Mouse (Mus musculus) neural tube, embryonic 11.5 days (tissue): ENCODE results near the gene Cacna1c. TPM values are rescaled to one million over a fixed set of nuclear protein-coding genes. Genes with fewer than 3 reads are reported as not detected.
"Not testable (repeated sequence)": the region's sequence is repeated elsewhere in the genome, so short reads cannot be mapped to it uniquely, and the experiment has no call there.

Source experiments
- ATAC-seq: fragments of 200-750 bp; cut with Nextera tagmentation; 2 replicates; pipeline ENCODE4 v1.8.0; 2017; ENCODE audit warnings: moderate number of reproducible peaks, mild to moderate bottlenecking, moderate TSS enrichment, moderate library complexity; ENCODE audit not compliant: insufficient read depth, low FRiP score, low TSS enrichment
- DNase-seq: peaks from one replicate; pipeline ENCODE4 v3.0.0-alpha.2; 2015; ENCODE audit warnings: low spot score
- H3K27ac ChIP-seq: fragments of 300-500 bp; sonication (generic); 2 replicates; pipeline ENCODE4 v1.5.1; 2014; ENCODE audit warnings: low read depth, mild to moderate bottlenecking, low read length
- H3K27me3 ChIP-seq: fragments of 300-500 bp; sonication (generic); 2 replicates; pipeline ENCODE4 v1.6.1; 2014; ENCODE audit warnings: mild to moderate bottlenecking, low read length, mixed read lengths; ENCODE audit not compliant: control insufficient read depth, insufficient read depth
- H3K36me3 ChIP-seq: fragments of 300-500 bp; sonication (generic); 2 replicates; pipeline ENCODE4 v1.6.1; 2014; ENCODE audit warnings: mild to moderate bottlenecking, low read length, moderate library complexity, mixed read lengths; ENCODE audit not compliant: control insufficient read depth, insufficient read depth
- H3K4me1 ChIP-seq: fragments of 300-500 bp; sonication (generic); 2 replicates; pipeline ENCODE4 v1.6.1; 2014; ENCODE audit warnings: low read length, mixed read lengths; ENCODE audit not compliant: control insufficient read depth, insufficient read depth
- H3K4me2 ChIP-seq: fragments of 300-500 bp; sonication (generic); 2 replicates; pipeline ENCODE4 v1.6.1; 2014; ENCODE audit warnings: low read depth, mild to moderate bottlenecking, moderate library complexity
- H3K4me3 ChIP-seq: fragments of 300-500 bp; sonication (generic); 2 replicates; pipeline ENCODE4 v1.5.1; 2014; ENCODE audit warnings: low read depth, low read length
- H3K9ac ChIP-seq: fragments of 300-500 bp; sonication (generic); 2 replicates; pipeline ENCODE4 v1.6.1; 2014; ENCODE audit warnings: mild to moderate bottlenecking, low read length
- H3K9me3 ChIP-seq: fragments of 300-500 bp; sonication (generic); 2 replicates; pipeline ENCODE4 v1.6.1; 2016; ENCODE audit warnings: low read length; ENCODE audit not compliant: control insufficient read depth
- WGBS: fragments of 180-500 bp; shearing (Covaris S2); extraction: QIAGEN DNeasy Blood & Tissue Kit; methylation state at CpG from one replicate; pipeline ENCODE4 v1.1.7; 2014; 5-methylcytosine and 5-hydroxymethylcytosine counted together
- polyA plus RNA-seq: library from polyadenylated mRNA; unstranded; fragments of >200 nt; fragmentation: Nextera tagmentation; extraction: Ambion mirVana; gene quantifications from 2 replicates; pipeline ENCODE4 v1.2.1, GENCODE M21; 2014

The Cacna1c gene
- polyA plus RNA-seq, 1 experiment from 2014 or later, result 3.3 TPM

GRCm38 (mm10) chr6:118593377-118594061 lies 602.7 kb downstream of the Cacna1c start:
- ATAC-seq (peak; percentile 76), DNase-seq (peak; percentile 54)
- H3K27me3 ChIP-seq, result peaks cover 7% of the 10 kb centered on the region; the same call in 1 of the 2 replicates
- H3K9me3 ChIP-seq, result no peaks in the 10 kb centered on the region
- no peak overlapping the region for H3K27ac ChIP-seq
- H3K4me3 ChIP-seq, result peak overlapping the region; percentile 38
- peak overlapping the region; percentile 87 for H3K4me2 ChIP-seq
- no peaks in the 10 kb centered on the region for H3K36me3 ChIP-seq
- WGBS, result under 1% methylated on average over 34 of the region's 34 CpGs
- H3K9ac ChIP-seq, result peak overlapping the region; percentile 51
- peaks cover 4% of the 10 kb centered on the region; the same call in 1 of the 2 replicates for H3K4me1 ChIP-seq

GRCm38 (mm10) chr6:118592662-118593376 lies 603.4 kb downstream of the Cacna1c start:
- Histone ChIP-seq H3K27me3 (peaks cover 7% of the 10 kb centered on the region; the same call in 1 of the 2 replicates), H3K36me3 (no peaks in the 10 kb centered on the region), H3K4me1 (peaks cover 4% of the 10 kb centered on the region; the same call in 1 of the 2 replicates), H3K27ac (no peak overlapping the region), H3K4me2 (peak overlapping the region; percentile 87), H3K9ac (peak overlapping the region; percentile 51), H3K4me3 (peak overlapping the region; percentile 38), H3K9me3 (no peaks in the 10 kb centered on the region)
- WGBS, result 22% methylated on average over 21 of the region's 21 CpGs
- DNase-seq, result no peak
- ATAC-seq, result 0 out of 2 replicates have a peak, but pooled peaks have one; percentile 38

GRCm38 (mm10) chr6:118578741-118579140 lies 617.5 kb downstream of the Cacna1c start:
- H3K4me2 ChIP-seq, H3K27ac ChIP-seq, DNase-seq, H3K27me3 ChIP-seq, H3K9me3 ChIP-seq, H3K9ac ChIP-seq, ATAC-seq, H3K4me3 ChIP-seq, H3K36me3 ChIP-seq, H3K4me1 ChIP-seq: not testable (repeated sequence)
- WGBS, result 81% methylated on average over 4 of the region's 4 CpGs

DNA sequence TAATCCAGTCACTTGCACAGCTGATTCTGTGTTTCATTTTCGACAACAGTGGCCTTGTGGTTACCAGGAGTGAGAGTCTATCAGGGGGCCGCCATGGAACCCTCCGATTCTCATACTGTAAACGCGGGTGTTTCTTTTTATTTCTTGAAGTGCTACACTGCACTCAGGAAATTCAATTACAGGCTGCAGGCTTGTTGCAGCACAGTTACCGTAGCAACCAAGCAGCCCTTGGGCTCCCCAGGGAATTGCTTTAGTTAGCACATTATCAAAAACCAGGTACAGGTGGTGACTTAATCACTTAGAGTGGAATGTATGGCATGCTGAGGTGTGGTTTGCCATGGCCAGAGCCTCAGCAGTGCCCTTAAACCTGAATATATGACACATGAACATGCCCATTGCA lies 621.9 kb downstream of the Cacna1c start:
- Histone ChIP-seq H3K9me3 (no peaks in the 10 kb centered on the region), H3K4me2 (no peak overlapping the region), H3K36me3 (no peaks in the 10 kb centered on the region), H3K27me3 (no peaks in the 10 kb centered on the region), H3K4me1 (no peaks in the 10 kb centered on the region), H3K4me3 (no peak overlapping the region), H3K9ac (no peak overlapping the region), H3K27ac (no peak overlapping the region)
- DNase-seq, result no peak
- no peak for ATAC-seq
- 91% methylated on average over 6 of the region's 6 CpGs for WGBS

DNA sequence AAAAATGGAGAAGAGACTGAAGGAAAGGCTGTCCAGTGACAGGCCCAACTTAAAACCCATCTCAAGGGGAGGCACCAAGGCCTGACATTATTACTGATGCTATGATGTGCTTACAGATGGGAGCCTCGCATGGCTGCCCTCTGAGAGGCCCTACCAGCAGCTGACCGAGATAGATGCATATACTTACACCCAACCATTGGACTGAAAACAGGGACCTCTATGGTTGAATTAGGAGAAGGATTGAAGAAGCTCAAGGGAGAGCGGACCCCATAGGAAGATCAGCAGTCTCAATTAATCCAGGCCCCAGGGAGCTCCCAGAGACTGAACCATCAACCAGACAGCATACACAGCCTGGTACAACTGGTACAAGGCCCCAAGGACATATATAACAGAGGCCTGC lies 628.4 kb downstream of the Cacna1c start:
- Histone ChIP-seq H3K4me2 (no peak overlapping the region), H3K9me3 (no peaks in the 10 kb centered on the region), H3K36me3 (no peaks in the 10 kb centered on the region), H3K27me3 (no peaks in the 10 kb centered on the region), H3K9ac (no peak overlapping the region), H3K27ac (no peak overlapping the region), H3K4me1 (no peaks in the 10 kb centered on the region; the same call in 1 of the 2 replicates), H3K4me3 (no peak overlapping the region)
- DNase-seq (no peak), ATAC-seq (no peak)
- 91% methylated on average over 3 of the region's 3 CpGs for WGBS

DNA sequence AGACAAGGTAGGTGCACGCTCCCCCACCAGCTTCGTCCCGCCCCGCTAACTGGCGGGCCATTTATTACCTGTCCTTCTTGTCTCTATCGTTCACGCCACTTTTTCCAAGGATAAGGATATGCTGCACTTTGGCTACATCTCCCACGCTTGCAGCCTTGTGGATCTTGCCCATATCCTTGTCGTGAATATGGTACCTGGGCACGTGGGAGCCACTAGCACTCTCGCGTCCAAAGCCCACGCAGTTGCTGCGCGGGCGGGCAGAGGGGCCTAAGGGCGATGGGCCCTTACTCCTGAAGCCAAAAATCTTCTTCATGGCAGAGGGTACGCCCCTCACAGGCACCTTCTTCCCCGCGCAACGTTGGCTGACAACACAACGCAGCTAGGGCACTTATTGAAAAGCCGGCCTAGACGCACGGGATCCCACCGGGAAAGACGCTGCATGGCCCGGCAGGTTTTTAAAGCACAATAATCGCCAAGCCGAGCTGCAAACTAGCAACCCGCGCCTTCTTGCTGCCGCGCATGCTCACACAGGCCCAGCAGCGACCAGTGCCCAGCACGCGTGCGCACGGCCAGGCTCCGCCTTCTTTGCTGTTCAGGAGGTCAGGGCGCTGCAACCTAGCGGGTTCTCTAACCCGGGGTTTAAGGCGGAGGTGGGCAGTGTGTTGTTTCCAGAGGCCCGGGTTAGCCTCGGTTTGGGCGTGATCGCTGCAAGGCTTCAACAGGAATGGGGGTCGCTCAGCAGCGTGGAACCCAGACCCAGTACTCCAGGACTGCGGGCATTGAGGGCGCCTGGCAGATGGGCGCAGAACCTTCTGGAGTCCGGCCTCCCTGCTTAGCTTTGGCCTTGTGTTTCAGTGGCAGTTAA lies 634.2 kb downstream of the Cacna1c start, which contains the start of gene Ankrd26:
Gene Ankrd26, minus strand, starts transcription at position 482 of the 865 bp plus-strand sequence.
- Histone ChIP-seq H3K36me3 (no peaks in the 10 kb centered on the region), H3K27me3 (no peaks in the 10 kb centered on the region), H3K27ac (peak within 1 kb of the TSS; percentile 53; the same call in 1 of the 2 replicates), H3K4me1 (peaks cover 2% of the 10 kb centered on the region; the same call in 1 of the 2 replicates), H3K9me3 (no peaks in the 10 kb centered on the region), H3K4me3 (peak within 1 kb of the TSS; percentile 78), H3K4me2 (peak within 1 kb of the TSS; percentile 95), H3K9ac (peak within 1 kb of the TSS; percentile 84)
- WGBS, result 6% methylated on average over 54 of the region's 54 CpGs
- ATAC-seq, result peak; percentile 95
- peak; percentile 92 for DNase-seq

- 84% methylated on average over 8 of the region's 8 CpGs for WGBS
- Histone ChIP-seq H3K36me3 (no peaks in the 10 kb centered on the region; the same call in 1 of the 2 replicates), H3K4me2 (peak overlapping the region; percentile 95), H3K9ac (peak overlapping the region; percentile 84), H3K4me3 (peak overlapping the region; percentile 78), H3K9me3 (no peaks in the 10 kb centered on the region), H3K4me1 (peaks cover 2% of the 10 kb centered on the region; the same call in 1 of the 2 replicates), H3K27me3 (no peaks in the 10 kb centered on the region), H3K27ac (no peak overlapping the region)
- ATAC-seq (no peak), DNase-seq (no peak)
Measured at GRCm38 (mm10) chr6:118561225-118561624, 635.0 kb downstream of the Cacna1c start.

GRCm38 (mm10) chr6:118538627-118539026 lies 657.6 kb downstream of the Cacna1c start:
- DNase-seq (no peak), ATAC-seq (no peak)
- H3K27me3 ChIP-seq, result no peaks in the 10 kb centered on the region
- H3K9ac ChIP-seq, result no peak overlapping the region
- H3K4me1 ChIP-seq, result no peaks in the 10 kb centered on the region
- H3K4me3 ChIP-seq, result no peak overlapping the region
- H3K27ac ChIP-seq, result no peak overlapping the region
- WGBS, result 91% methylated on average over 4 of the region's 4 CpGs
- no peaks in the 10 kb centered on the region for H3K9me3 ChIP-seq
- H3K4me2 ChIP-seq, result no peak overlapping the region
- peaks cover 9% of the 10 kb centered on the region; the same call in 1 of the 2 replicates for H3K36me3 ChIP-seq
